Mouse (Mus musculus): ENCODE measurements around the gene Pacsin3.

- TF ChIP-seq EP300 (IDR thresholded peaks at IDR 0.05; ENCODE audit: low read depth) (no peak), CTCF (IDR thresholded peaks at IDR 0.05; ENCODE audit: low read depth) (no peak)
Observed at GRCm38 (mm10) chr2:91229735-91230134, 26.0 kb upstream of the Pacsin3 start.
